Mouse (Mus musculus): ENCODE results near the gene Bicdl1. TPM values are rescaled to one million over a fixed set of nuclear protein-coding genes. Genes with fewer than 3 reads are reported as not detected.

Gene Bicdl1
- polyA plus RNA-seq, 1 experiment, result 127 TPM

GRCm38 (mm10) chr5:115632358-115632714 is 99.1 kb downstream of the Bicdl1 start:
- DNase-seq, result peak; percentile 42 to 53
- Histone ChIP-seq H3K27me3 (ENCODE audit: control insufficient read depth, insufficient read depth, low read length) (no peaks in the 10 kb centered on the region), H3K4me1 (ENCODE audit: control insufficient read depth, insufficient read depth, low read length) (peaks cover 15% of the 10 kb centered on the region), H3K4me3 (replicated peaks; ENCODE audit: insufficient read depth, low read depth, low read length) (peak overlapping the region; percentile 92), H3K27ac (ENCODE audit: insufficient read depth, low read length) (no peak overlapping the region; the same call in 1 of the 2 replicates)
- TF ChIP-seq CTCF (IDR thresholded peaks at IDR 0.05; ENCODE audit: borderline replicate concordance, insufficient read depth, low read depth, low read length), result no peak
- TF ChIP-seq POLR2A (IDR thresholded peaks at IDR 0.05; ENCODE audit: borderline replicate concordance, insufficient read depth, low read length), result no peak
- WGBS, result 3% methylated on average over 30 of the region's 30 CpGs

GRCm38 (mm10) chr5:115631505-115632357 is 99.7 kb downstream of the Bicdl1 start, which contains the start of gene Rab35:
Gene Rab35, plus strand, starts transcription at chr5:115631908.
- peak within 1 kb of the TSS; percentile 71 for H3K27ac ChIP-seq (ENCODE audit: insufficient read depth, low read length)
- H3K4me3 ChIP-seq (replicated peaks; ENCODE audit: insufficient read depth, low read depth, low read length), result peak within 1 kb of the TSS; percentile 92
- peaks cover 15% of the 10 kb centered on the region for H3K4me1 ChIP-seq (ENCODE audit: control insufficient read depth, insufficient read depth, low read length)
- DNase-seq, result peak; percentile 94
- H3K27me3 ChIP-seq (ENCODE audit: control insufficient read depth, insufficient read depth, low read length), result no peaks in the 10 kb centered on the region
- TF ChIP-seq CTCF (IDR thresholded peaks at IDR 0.05; ENCODE audit: borderline replicate concordance, insufficient read depth, low read depth, low read length) (no peak), POLR2A (IDR thresholded peaks at IDR 0.05; ENCODE audit: borderline replicate concordance, insufficient read depth, low read length) (peak; percentile 98)
- WGBS, result under 1% methylated on average over 90 of the region's 125 CpGs

DNA sequence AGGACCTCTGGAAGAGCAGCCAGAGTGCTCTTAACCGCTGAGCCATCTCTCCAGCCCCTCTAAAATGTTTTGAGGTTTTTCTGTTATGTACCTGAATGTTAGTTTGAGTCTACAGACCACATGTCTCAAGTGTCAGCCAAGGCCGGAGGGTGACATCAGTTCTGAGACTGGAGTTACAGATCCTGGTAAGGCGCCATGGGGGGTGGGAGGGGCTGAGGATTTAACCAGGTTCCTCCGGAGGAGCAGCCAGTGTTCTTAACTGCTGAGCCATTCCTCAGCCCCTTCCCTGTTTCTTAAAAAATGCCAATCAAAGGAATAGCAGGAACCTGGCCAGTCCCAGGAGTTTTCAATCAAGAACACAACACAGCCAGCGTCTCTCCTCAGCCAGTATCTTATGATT is 101.1 kb downstream of the Bicdl1 start:
- WGBS, result 53% methylated on average over 5 of the region's 5 CpGs
- Histone ChIP-seq H3K27ac (ENCODE audit: insufficient read depth, low read length) (no peak overlapping the region), H3K4me3 (replicated peaks; ENCODE audit: insufficient read depth, low read depth, low read length) (no peak overlapping the region), H3K4me1 (ENCODE audit: control insufficient read depth, insufficient read depth, low read length) (peaks cover 15% of the 10 kb centered on the region), H3K27me3 (ENCODE audit: control insufficient read depth, insufficient read depth, low read length) (no peaks in the 10 kb centered on the region)
- TF ChIP-seq POLR2A (IDR thresholded peaks at IDR 0.05; ENCODE audit: borderline replicate concordance, insufficient read depth, low read length) (no peak), CTCF (IDR thresholded peaks at IDR 0.05; ENCODE audit: borderline replicate concordance, insufficient read depth, low read depth, low read length) (no peak)
- no peak for DNase-seq

GRCm38 (mm10) chr5:115629672-115630071 is 101.7 kb downstream of the Bicdl1 start:
- peaks cover 14% of the 10 kb centered on the region for H3K4me1 ChIP-seq (ENCODE audit: control insufficient read depth, insufficient read depth, low read length)
- no peak for DNase-seq
- no peak overlapping the region for H3K4me3 ChIP-seq (replicated peaks; ENCODE audit: insufficient read depth, low read depth, low read length)
- H3K27me3 ChIP-seq (ENCODE audit: control insufficient read depth, insufficient read depth, low read length), result no peaks in the 10 kb centered on the region
- TF ChIP-seq CTCF (IDR thresholded peaks at IDR 0.05; ENCODE audit: borderline replicate concordance, insufficient read depth, low read depth, low read length), result no peak
- no peak for TF ChIP-seq POLR2A (IDR thresholded peaks at IDR 0.05; ENCODE audit: borderline replicate concordance, insufficient read depth, low read length)
- WGBS, result 86% methylated on average over 4 of the region's 4 CpGs
- H3K27ac ChIP-seq (ENCODE audit: insufficient read depth, low read length), result no peak overlapping the region

DNA sequence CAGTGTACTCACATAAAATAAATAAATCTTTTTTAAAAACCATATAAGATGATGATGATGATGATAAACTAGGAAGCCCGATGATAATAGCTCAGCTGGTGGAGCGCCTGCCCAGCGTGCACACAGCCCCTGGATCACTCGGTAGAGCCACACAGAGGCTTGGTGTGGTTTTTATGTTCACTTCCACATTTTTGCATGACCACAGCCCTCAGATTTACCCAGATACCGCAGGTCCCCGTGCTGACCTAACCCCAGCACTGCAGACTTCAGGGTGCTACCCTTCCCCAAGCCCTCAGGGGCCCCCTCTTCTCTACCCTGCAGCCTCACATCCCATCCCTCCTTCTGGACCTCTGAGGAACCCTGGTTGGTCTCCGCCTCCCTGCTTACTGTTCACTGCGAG is 103.3 kb downstream of the Bicdl1 start:
- WGBS, result 77% methylated on average over 8 of the region's 8 CpGs

GRCm38 (mm10) chr5:115626237-115626886 is 105.1 kb downstream of the Bicdl1 start:
- Histone ChIP-seq H3K4me1 (ENCODE audit: control insufficient read depth, insufficient read depth, low read length) (no peaks in the 10 kb centered on the region), H3K4me3 (replicated peaks; ENCODE audit: insufficient read depth, low read depth, low read length) (no peak overlapping the region), H3K27ac (ENCODE audit: insufficient read depth, low read length) (no peak overlapping the region), H3K27me3 (ENCODE audit: control insufficient read depth, insufficient read depth, low read length) (no peaks in the 10 kb centered on the region)
- DNase-seq, result no peak
- TF ChIP-seq CTCF (IDR thresholded peaks at IDR 0.05; ENCODE audit: borderline replicate concordance, insufficient read depth, low read depth, low read length) (no peak), POLR2A (IDR thresholded peaks at IDR 0.05; ENCODE audit: borderline replicate concordance, insufficient read depth, low read length) (no peak)
- 87% methylated on average over 10 of the region's 10 CpGs for WGBS

More for the DNA sequence above, 103.3 kb downstream of the Bicdl1 start:
- no peaks in the 10 kb centered on the region for H3K27me3 ChIP-seq (ENCODE audit: control insufficient read depth, insufficient read depth, low read length)
- H3K4me1 ChIP-seq (ENCODE audit: control insufficient read depth, insufficient read depth, low read length), result peaks cover 2% of the 10 kb centered on the region; the same call in 1 of the 2 replicates
- no peak for DNase-seq
- no peak overlapping the region for H3K4me3 ChIP-seq (replicated peaks; ENCODE audit: insufficient read depth, low read depth, low read length)
- H3K27ac ChIP-seq (ENCODE audit: insufficient read depth, low read length), result no peak overlapping the region
- TF ChIP-seq POLR2A (IDR thresholded peaks at IDR 0.05; ENCODE audit: borderline replicate concordance, insufficient read depth, low read length) (no peak), CTCF (IDR thresholded peaks at IDR 0.05; ENCODE audit: borderline replicate concordance, insufficient read depth, low read depth, low read length) (no peak)

- Histone ChIP-seq H3K27ac (ENCODE audit: insufficient read depth, low read length) (no peak overlapping the region), H3K4me3 (replicated peaks; ENCODE audit: insufficient read depth, low read depth, low read length) (no peak overlapping the region), H3K4me1 (ENCODE audit: control insufficient read depth, insufficient read depth, low read length) (no peaks in the 10 kb centered on the region), H3K27me3 (ENCODE audit: control insufficient read depth, insufficient read depth, low read length) (no peaks in the 10 kb centered on the region)
- TF ChIP-seq POLR2A (IDR thresholded peaks at IDR 0.05; ENCODE audit: borderline replicate concordance, insufficient read depth, low read length) (no peak), CTCF (IDR thresholded peaks at IDR 0.05; ENCODE audit: borderline replicate concordance, insufficient read depth, low read depth, low read length) (no peak)
- 63% methylated on average over 9 of the region's 9 CpGs for WGBS
- DNase-seq, result no peak
Measured at GRCm38 (mm10) chr5:115623694-115624440, 107.6 kb downstream of the Bicdl1 start.
